Mouse (Mus musculus): Measurements from ENCODE around the gene Rnf41. TPM values are rescaled to one million over a fixed set of nuclear protein-coding genes. Genes with fewer than 3 reads are reported as not detected.

Rnf41 gene
- polyA plus RNA-seq, 1 experiment from 2014 or later: 34.3 TPM

GRCm38 (mm10) chr10:128396017-128396673, 15.3 kb upstream of the Rnf41 start:
- no peak for DNase-seq (ENCODE audit: low spot score)
- Histone ChIP-seq H3K27ac (no peak overlapping the region), H3K9me3 (no peaks in the 10 kb centered on the region), H3K36me3 (peaks cover 57% of the 10 kb centered on the region), H3K27me3 (ENCODE audit: insufficient read depth, poor library complexity, severe bottlenecking) (no peaks in the 10 kb centered on the region), H3K4me3 (no peak overlapping the region), H3K4me1 (peaks cover 49% of the 10 kb centered on the region)
- 50% methylated on average over 11 of the region's 11 CpGs for WGBS

GRCm38 (mm10) chr10:128396716-128397264, 14.7 kb upstream of the Rnf41 start:
- no peak overlapping the region for H3K4me3 ChIP-seq
- WGBS: 60% methylated on average over 10 of the region's 10 CpGs
- H3K4me1 ChIP-seq: peaks cover 43% of the 10 kb centered on the region
- H3K36me3 ChIP-seq: peaks cover 56% of the 10 kb centered on the region
- no peaks in the 10 kb centered on the region for H3K27me3 ChIP-seq (ENCODE audit: insufficient read depth, poor library complexity, severe bottlenecking)
- no peaks in the 10 kb centered on the region for H3K9me3 ChIP-seq
- DNase-seq (ENCODE audit: low spot score): no peak
- H3K27ac ChIP-seq: no peak overlapping the region

DNA sequence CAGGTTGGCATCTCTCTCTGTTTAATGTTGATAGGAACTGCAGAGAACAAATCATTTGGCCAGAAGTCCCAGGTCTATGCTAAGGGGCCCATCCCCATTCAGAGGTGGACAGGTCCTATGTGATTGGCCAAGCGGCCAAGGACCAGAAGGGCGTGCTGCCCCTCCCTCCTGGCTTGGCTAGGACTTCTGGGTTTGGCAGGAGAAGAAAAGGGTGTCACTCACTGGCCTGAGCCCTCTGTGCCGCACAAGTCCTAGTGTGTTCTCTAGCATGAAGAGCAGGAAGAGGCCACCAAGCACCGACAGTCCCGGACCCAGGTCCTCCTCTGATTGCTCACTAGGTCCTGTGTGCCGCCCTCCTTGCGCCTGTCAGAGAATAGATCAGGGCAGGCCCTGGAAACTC, 14.0 kb upstream of the Rnf41 start:
- H3K4me3 ChIP-seq: no peak overlapping the region
- 0 out of 2 replicates have a peak overlapping the region, but pooled peaks have one; percentile 36 for H3K27ac ChIP-seq
- no peaks in the 10 kb centered on the region for H3K27me3 ChIP-seq (ENCODE audit: insufficient read depth, poor library complexity, severe bottlenecking)
- H3K9me3 ChIP-seq: no peaks in the 10 kb centered on the region
- peaks cover 50% of the 10 kb centered on the region for H3K36me3 ChIP-seq
- H3K4me1 ChIP-seq: peaks cover 40% of the 10 kb centered on the region
- no peak for DNase-seq (ENCODE audit: low spot score)
- 66% methylated on average over 7 of the region's 7 CpGs for WGBS

GRCm38 (mm10) chr10:128400338-128400737, 11.1 kb upstream of the Rnf41 start:
- 27% methylated on average over 5 of the region's 5 CpGs for WGBS
- H3K4me1 ChIP-seq: peaks cover 31% of the 10 kb centered on the region
- H3K27ac ChIP-seq: no peak overlapping the region; the same call in 1 of the 2 replicates
- H3K4me3 ChIP-seq: no peak overlapping the region
- peaks cover 24% of the 10 kb centered on the region for H3K36me3 ChIP-seq
- no peak for DNase-seq (ENCODE audit: low spot score)
- H3K27me3 ChIP-seq (ENCODE audit: insufficient read depth, poor library complexity, severe bottlenecking): no peaks in the 10 kb centered on the region
- no peaks in the 10 kb centered on the region for H3K9me3 ChIP-seq

GRCm38 (mm10) chr10:128401056-128401455, 10.4 kb upstream of the Rnf41 start, which contains the start of gene Slc39a5:
Gene Slc39a5 (minus strand): TSS chr10:128401229.
- no peak for DNase-seq (ENCODE audit: low spot score)
- Histone ChIP-seq H3K4me1 (peaks cover 24% of the 10 kb centered on the region), H3K4me3 (no peak within 1 kb of the TSS), H3K27ac (no peak within 1 kb of the TSS; the same call in 1 of the 2 replicates), H3K27me3 (ENCODE audit: insufficient read depth, poor library complexity, severe bottlenecking) (no peaks in the 10 kb centered on the region), H3K36me3 (peaks cover 23% of the 10 kb centered on the region), H3K9me3 (no peaks in the 10 kb centered on the region)
- 31% methylated on average over 2 of the region's 2 CpGs for WGBS

GRCm38 (mm10) chr10:128401638-128402037, 9.8 kb upstream of the Rnf41 start:
- 72% methylated on average over 9 of the region's 9 CpGs for WGBS
- Histone ChIP-seq H3K36me3 (peaks cover 23% of the 10 kb centered on the region), H3K27ac (no peak overlapping the region), H3K9me3 (no peaks in the 10 kb centered on the region), H3K4me1 (peaks cover 19% of the 10 kb centered on the region), H3K4me3 (no peak overlapping the region), H3K27me3 (ENCODE audit: insufficient read depth, poor library complexity, severe bottlenecking) (no peaks in the 10 kb centered on the region)
- DNase-seq (ENCODE audit: low spot score): no peak

DNA sequence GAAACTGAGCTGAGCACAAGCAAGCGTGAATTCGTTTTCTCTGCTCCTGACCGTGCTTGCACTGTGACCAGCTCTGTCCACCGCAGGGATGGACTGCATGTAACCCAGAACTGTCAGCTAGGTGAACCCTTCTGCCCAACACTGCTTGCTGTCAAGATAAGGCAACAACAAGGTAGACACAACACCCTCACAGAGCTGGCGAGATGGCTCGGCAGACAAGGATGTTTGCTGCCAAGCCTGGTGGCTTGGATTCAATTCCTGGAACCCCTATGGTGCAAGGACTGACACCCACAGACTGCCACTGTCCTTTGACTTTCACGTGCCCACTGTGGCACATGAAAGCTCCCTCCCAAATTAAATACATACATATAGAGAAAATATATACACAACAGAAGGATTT, 7.5 kb upstream of the Rnf41 start:
- 85% methylated on average over 7 of the region's 7 CpGs for WGBS
- Histone ChIP-seq H3K36me3 (peaks cover 29% of the 10 kb centered on the region), H3K27me3 (ENCODE audit: insufficient read depth, poor library complexity, severe bottlenecking) (no peaks in the 10 kb centered on the region), H3K9me3 (no peaks in the 10 kb centered on the region), H3K4me3 (no peak overlapping the region), H3K4me1 (peaks cover 19% of the 10 kb centered on the region), H3K27ac (no peak overlapping the region)
- no peak for DNase-seq (ENCODE audit: low spot score)

DNA sequence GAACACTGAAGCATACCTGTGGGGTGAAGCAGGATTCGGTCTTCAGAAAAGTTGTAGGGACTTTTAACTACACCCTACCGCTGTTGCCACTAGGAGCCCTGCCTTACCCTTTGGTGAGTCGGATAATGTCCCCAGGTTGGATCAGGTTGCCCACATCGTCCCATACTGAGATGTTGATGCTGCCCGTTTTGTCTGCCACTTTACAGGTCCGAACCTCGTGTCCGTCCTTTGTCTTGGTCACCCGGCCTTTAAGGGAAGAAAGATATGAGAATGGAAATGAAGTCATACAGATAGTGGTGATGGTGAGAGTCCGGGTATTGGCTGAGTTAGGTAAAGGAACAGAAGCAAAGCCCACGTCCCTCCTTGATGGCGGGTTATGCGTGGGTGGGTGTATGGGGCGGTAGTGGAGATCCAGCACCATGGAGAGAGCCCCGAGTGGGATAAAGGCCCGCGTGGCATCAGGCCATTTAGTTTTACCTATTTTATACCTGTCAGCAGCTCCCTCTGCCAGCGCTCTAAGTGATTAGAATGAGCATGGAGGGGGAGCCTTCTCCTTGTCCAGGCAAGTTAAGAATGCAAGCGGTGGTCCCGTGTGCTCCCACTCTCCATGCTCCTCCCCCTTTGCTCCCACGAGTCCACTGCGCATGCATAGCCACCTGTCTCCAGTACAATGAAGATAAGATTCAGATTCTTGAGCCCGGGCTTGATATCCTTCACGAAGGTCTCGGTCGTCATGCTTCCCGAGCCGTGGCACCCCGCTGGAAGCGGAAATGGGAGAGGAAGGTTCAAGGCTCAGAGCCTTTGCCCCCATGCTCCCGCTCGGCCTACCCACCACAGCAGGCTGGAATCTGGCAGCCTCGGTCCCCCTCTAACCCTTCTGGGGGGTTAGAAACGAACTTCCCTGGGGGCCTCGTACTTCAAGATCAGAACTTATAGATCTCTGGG, 2.6 kb upstream of the Rnf41 start:
- Histone ChIP-seq H3K27me3 (ENCODE audit: insufficient read depth, poor library complexity, severe bottlenecking) (no peaks in the 10 kb centered on the region), H3K9me3 (no peaks in the 10 kb centered on the region), H3K36me3 (peaks cover 26% of the 10 kb centered on the region), H3K4me3 (peak overlapping the region; percentile 98), H3K27ac (peak overlapping the region; percentile 92), H3K4me1 (peaks cover 39% of the 10 kb centered on the region)
- no peak for DNase-seq (ENCODE audit: low spot score)
- 18% methylated on average over 35 of the region's 35 CpGs for WGBS

DNA sequence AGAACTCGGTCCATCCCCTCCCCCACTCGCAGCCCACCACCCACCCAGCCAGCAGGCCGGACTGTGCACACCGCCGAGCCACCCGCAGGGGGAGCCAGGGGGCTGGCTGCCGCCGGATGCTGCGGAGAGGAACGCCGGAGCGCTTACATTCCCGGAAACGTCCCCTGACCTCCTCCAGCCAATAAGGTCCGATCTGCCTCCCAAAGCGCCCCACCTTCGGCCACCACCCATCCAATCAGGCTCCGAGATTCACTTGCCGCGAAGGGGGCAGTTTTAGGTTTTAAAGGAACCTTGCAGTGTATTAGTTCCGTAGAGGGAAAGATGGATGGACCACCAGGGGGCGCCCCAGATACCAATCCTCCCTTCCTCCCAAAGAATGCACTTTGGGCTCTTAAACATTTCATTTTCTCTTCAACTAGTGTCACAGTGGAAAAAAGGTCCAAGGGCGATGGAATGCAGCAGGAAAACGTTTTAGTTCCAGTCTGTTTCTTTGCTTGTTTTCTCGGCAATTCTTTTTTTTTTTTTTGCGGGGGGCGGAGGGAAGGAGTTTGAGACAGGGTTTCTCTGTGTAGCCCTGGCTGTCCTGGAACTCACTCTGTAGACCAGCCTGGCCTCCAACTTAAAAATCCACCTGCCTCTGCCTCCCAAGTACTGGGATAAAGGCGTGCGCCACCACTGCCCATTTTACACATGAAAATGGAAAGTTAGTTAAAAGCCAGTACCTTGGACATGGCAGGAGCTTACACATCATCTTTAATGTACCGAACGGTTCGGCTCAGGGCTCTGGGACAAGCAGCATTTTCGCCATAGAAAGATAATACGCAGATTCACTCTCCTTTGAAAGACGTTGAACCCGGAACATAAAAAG, 1.5 kb upstream of the Rnf41 start:
- no peaks in the 10 kb centered on the region for H3K27me3 ChIP-seq (ENCODE audit: insufficient read depth, poor library complexity, severe bottlenecking)
- H3K36me3 ChIP-seq: peaks cover 30% of the 10 kb centered on the region
- H3K27ac ChIP-seq: peak overlapping the region; percentile 92
- peak overlapping the region; percentile 98 for H3K4me3 ChIP-seq
- H3K9me3 ChIP-seq: no peaks in the 10 kb centered on the region
- DNase-seq (ENCODE audit: low spot score): peak; percentile 99
- H3K4me1 ChIP-seq: peaks cover 43% of the 10 kb centered on the region
- WGBS: 6% methylated on average over 36 of the region's 36 CpGs

- peaks cover 46% of the 10 kb centered on the region for H3K4me1 ChIP-seq
- WGBS: 28% methylated on average over 4 of the region's 4 CpGs
- no peak for DNase-seq (ENCODE audit: low spot score)
Measured at GRCm38 (mm10) chr10:128410560-128410845, 954 bp upstream of the Rnf41 start.

GRCm38 (mm10) chr10:128412055-128412381, 561 bp downstream of the Rnf41 start:
- WGBS: under 1% methylated on average over 14 of the region's 14 CpGs

More at GRCm38 (mm10) chr10:128410560-128410845, 954 bp upstream of the Rnf41 start:
- Histone ChIP-seq H3K9me3 (no peaks in the 10 kb centered on the region), H3K27me3 (ENCODE audit: insufficient read depth, poor library complexity, severe bottlenecking) (no peaks in the 10 kb centered on the region), H3K36me3 (peaks cover 34% of the 10 kb centered on the region), H3K4me3 (peak overlapping the region; percentile 98), H3K27ac (peak overlapping the region; percentile 92)

DNA sequence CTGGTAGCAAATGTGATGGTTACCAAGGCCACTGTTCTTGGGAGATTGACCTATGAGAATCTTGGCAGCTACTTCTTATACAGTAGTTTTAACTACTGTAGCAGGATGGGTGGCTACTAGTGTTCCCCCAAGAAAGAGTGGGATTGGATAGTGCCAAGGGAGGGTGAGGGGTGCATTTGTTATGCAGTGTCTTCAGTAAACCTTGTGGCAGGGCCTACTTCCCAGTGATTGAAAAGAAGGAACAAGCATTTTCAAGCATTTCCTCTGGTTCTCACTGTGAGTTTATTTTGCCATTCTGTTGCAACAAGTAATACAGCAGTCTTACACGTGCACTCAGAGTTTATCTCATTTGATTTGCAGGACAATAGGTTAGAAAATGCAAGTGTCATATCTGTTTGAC, 1.1 kb downstream of the Rnf41 start:
- Histone ChIP-seq H3K27ac (peak overlapping the region; percentile 92), H3K36me3 (peaks cover 43% of the 10 kb centered on the region), H3K4me1 (peaks cover 46% of the 10 kb centered on the region), H3K27me3 (ENCODE audit: insufficient read depth, poor library complexity, severe bottlenecking) (no peaks in the 10 kb centered on the region), H3K9me3 (no peaks in the 10 kb centered on the region), H3K4me3 (peak overlapping the region; percentile 98)
- WGBS: 54% methylated on average over 1 of the region's 1 CpGs
- DNase-seq (ENCODE audit: low spot score): no peak

More at GRCm38 (mm10) chr10:128412055-128412381, 561 bp downstream of the Rnf41 start:
- Histone ChIP-seq H3K27me3 (ENCODE audit: insufficient read depth, poor library complexity, severe bottlenecking) (no peaks in the 10 kb centered on the region), H3K9me3 (no peaks in the 10 kb centered on the region), H3K27ac (peak overlapping the region; percentile 92), H3K36me3 (peaks cover 38% of the 10 kb centered on the region), H3K4me3 (peak overlapping the region; percentile 98), H3K4me1 (peaks cover 46% of the 10 kb centered on the region)
- no peak for DNase-seq (ENCODE audit: low spot score)

All from heart, embryonic 10.5 days (tissue).